Mouse (Mus musculus) forebrain, embryonic 10.5 days (tissue): Measurements from ENCODE around the gene Atg13. TPM values are rescaled to one million over a fixed set of nuclear protein-coding genes. Genes with fewer than 3 reads are reported as not detected.

Experiments
- DNase-seq: peaks from one replicate; pipeline ENCODE4 v3.0.0-alpha.2; 2017; ENCODE audit warnings: low spot score; ENCODE audit errors: extremely low spot score
- H3K27ac ChIP-seq: fragments of 300-500 bp; sonication (generic); 2 replicates; pipeline ENCODE4 v1.5.1; 2016; ENCODE audit warnings: mild to moderate bottlenecking
- H3K27me3 ChIP-seq: fragments of 300-500 bp; sonication (generic); 2 replicates; pipeline ENCODE4 v1.6.1; 2016; ENCODE audit warnings: mild to moderate bottlenecking; ENCODE audit not compliant: poor library complexity, severe bottlenecking
- H3K36me3 ChIP-seq: fragments of 300-500 bp; sonication (generic); replicated peaks from 2 replicates; pipeline ENCODE4 v1.6.1; 2016; ENCODE audit warnings: mild to moderate bottlenecking, moderate library complexity
- H3K4me1 ChIP-seq: fragments of 300-500 bp; sonication (generic); 2 replicates; pipeline ENCODE4 v1.6.1; 2016
- H3K4me3 ChIP-seq: fragments of 300-500 bp; sonication (generic); 2 replicates; pipeline ENCODE4 v1.5.1; 2016; ENCODE audit warnings: mild to moderate bottlenecking, moderate library complexity
- H3K9me3 ChIP-seq: fragments of 300-500 bp; sonication (generic); 2 replicates; pipeline ENCODE4 v1.6.1; 2016; ENCODE audit warnings: mild to moderate bottlenecking, moderate library complexity
- WGBS: fragments of 180-500 bp; shearing (Covaris S2); methylation state at CpG from one replicate; pipeline ENCODE4 v1.1.7; 2016; 5-methylcytosine and 5-hydroxymethylcytosine counted together
- polyA plus RNA-seq: library from polyadenylated mRNA; unstranded; fragments of >200 nt; fragmentation: Nextera tagmentation; extraction: Ambion mirVana; gene quantifications from 2 replicates; pipeline ENCODE4 v1.2.1, GENCODE M21; 2016

Gene Atg13
- polyA plus RNA-seq, 1 experiment from 2014 or later: 20.6 TPM

DNA sequence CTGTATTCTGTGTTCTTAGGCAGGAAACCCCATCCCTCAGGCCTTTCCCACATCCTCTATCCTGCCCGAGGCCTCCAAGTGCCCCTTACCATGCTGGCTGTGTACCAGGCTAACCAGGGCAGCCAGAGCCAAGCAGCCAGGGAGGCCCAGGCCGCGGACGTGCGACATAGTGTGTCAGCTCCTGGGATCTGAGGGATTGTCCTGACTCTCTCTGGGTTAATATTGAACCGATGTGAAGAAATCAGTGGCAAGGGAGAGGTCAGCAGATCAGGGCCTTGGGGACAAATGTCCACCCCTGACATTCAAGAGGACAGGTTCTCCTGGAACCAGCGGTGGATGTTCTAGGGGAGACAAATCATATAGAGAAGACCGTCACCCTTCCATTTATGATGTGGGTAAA is 74.1 kb downstream of the Atg13 start, which contains the start of gene F2:
F2 (minus strand) TSS at position 186 of the 400 bp plus-strand sequence.
- Histone ChIP-seq H3K9me3 (no peaks in the 10 kb centered on the region), H3K4me3 (no peak within 1 kb of the TSS), H3K27me3 (no peaks in the 10 kb centered on the region), H3K36me3 (no peaks in the 10 kb centered on the region), H3K27ac (no peak within 1 kb of the TSS), H3K4me1 (no peaks in the 10 kb centered on the region)
- 90% methylated on average over 8 of the region's 8 CpGs for WGBS
- DNase-seq: no peak

DNA sequence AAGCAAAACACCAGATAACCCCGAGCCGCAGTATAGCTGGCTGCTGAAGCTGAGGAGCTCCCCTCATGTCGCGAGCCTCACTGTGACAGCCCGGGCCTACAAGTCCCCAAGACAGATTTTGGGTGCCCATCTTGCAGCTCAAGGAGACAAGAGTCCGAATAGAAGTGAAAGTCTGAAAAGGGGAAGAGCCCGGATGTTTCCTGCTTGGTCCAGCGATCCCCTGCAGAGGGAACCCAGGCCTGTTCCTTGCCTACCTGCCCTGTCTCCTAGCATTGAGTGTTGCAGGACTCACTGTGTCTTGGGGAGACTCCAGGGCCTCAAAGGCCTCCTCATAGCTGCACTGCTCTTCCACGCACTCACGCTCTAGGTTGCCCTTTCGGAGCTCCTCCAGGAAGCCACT is 74.9 kb downstream of the Atg13 start:
- WGBS: 87% methylated on average over 11 of the region's 11 CpGs
- DNase-seq: no peak
- Histone ChIP-seq H3K27ac (no peak overlapping the region), H3K36me3 (no peaks in the 10 kb centered on the region), H3K9me3 (no peaks in the 10 kb centered on the region), H3K4me3 (no peak overlapping the region), H3K4me1 (no peaks in the 10 kb centered on the region), H3K27me3 (no peaks in the 10 kb centered on the region)

DNA sequence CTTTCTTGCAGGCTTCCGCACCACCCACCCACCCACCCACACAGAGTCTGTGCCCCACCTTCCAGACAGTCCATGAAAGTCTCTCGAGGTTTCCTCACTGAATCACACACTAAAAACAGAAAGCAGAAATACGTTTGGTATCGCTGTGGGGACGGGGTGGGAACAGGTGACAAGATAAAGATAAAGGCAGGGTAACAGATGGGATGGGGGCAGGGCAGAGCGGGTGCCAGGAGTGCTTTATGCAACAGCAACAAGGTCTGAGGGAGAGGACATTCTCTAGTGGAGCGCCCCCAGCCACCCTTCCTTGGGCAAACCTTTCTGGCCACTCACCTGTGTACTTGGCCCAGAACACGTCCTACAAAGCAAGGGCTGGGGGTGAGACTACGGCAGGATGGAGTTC is 75.5 kb downstream of the Atg13 start:
- H3K27ac ChIP-seq: no peak overlapping the region
- H3K36me3 ChIP-seq: no peaks in the 10 kb centered on the region
- no peaks in the 10 kb centered on the region for H3K9me3 ChIP-seq
- no peak overlapping the region for H3K4me3 ChIP-seq
- DNase-seq: no peak
- no peaks in the 10 kb centered on the region for H3K27me3 ChIP-seq
- H3K4me1 ChIP-seq: no peaks in the 10 kb centered on the region
- WGBS: 85% methylated on average over 9 of the region's 9 CpGs

DNA sequence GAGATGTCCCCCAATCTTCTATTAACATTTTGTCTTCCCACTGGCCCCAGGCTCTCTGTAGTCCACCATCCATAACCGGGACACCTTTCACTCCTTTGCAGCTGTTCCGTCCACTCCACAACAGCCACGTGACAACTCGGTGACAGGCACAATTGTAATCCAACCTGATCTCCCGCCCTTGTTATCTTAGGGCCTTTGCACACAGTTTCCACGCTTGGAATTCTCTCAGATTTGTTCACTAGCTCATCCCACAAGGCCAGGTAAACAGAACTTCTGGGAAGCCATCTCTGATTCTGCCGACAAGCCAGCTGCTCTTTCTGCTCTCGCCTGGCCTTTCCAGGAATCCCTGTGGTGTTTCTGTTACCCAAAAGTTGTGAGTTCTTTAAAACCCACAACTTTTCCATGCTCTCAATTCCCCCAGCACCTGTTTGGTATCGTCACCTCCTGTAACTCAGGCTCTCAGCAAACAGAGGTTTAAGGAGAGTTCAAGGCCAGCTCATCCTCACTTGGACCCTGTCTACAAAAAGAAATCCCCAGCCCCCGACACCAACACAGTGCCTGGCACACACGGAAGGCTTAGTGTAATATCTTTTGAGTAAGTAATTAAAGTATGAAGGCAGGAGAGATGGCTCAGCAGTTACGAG is 76.9 kb downstream of the Atg13 start:
- no peaks in the 10 kb centered on the region for H3K27me3 ChIP-seq
- no peak for DNase-seq
- WGBS: 84% methylated on average over 12 of the region's 12 CpGs
- no peaks in the 10 kb centered on the region for H3K4me1 ChIP-seq
- H3K36me3 ChIP-seq: no peaks in the 10 kb centered on the region
- H3K27ac ChIP-seq: no peak overlapping the region
- H3K4me3 ChIP-seq: no peak overlapping the region
- no peaks in the 10 kb centered on the region for H3K9me3 ChIP-seq

DNA sequence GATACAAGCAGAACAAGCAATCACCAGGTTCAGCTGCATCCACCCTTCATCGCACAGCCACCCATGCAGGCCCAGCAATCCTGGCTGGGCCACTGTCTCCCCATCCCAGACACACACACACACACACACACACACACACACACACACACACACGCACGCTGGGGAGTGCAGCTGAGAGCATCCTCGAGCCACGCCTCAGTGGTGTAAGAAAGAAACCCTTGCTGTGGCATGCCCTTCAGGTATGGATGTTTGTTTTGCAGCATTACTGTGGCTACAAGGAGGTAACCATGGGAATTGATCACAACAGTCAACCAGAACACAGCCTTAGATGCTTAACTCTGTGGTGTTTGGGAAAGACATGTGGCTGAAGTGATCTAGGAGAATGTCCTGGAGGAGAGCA is 78.1 kb downstream of the Atg13 start:
- Histone ChIP-seq H3K27me3 (no peaks in the 10 kb centered on the region), H3K4me1 (no peaks in the 10 kb centered on the region), H3K9me3 (no peaks in the 10 kb centered on the region), H3K4me3 (no peak overlapping the region), H3K36me3 (no peaks in the 10 kb centered on the region), H3K27ac (no peak overlapping the region)
- no peak for DNase-seq
- 89% methylated on average over 5 of the region's 5 CpGs for WGBS

DNA sequence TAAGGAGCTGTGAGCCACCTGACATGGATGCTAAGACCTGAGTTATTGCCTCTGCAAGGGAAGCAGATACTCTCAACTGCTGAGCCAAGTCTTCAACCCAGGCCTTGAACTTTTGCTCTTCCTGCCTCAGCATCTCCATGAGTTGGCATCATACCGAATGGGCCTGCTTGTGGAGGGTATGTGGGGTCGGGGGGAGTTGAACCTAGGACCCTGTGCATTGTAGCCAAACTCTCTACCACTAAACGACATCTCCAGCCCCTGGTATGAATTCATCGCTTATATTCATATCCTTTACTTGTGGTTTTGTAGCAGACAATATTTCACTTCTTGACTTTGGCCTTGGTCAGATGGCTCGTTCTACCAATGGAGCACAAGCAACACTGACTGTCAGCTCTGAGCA is 78.5 kb downstream of the Atg13 start:
- Histone ChIP-seq H3K4me1 (no peaks in the 10 kb centered on the region), H3K9me3 (no peaks in the 10 kb centered on the region), H3K27ac (no peak overlapping the region), H3K36me3 (no peaks in the 10 kb centered on the region), H3K4me3 (no peak overlapping the region), H3K27me3 (no peaks in the 10 kb centered on the region)
- DNase-seq: no peak
- 92% methylated on average over 5 of the region's 5 CpGs for WGBS

- WGBS: 94% methylated on average over 12 of the region's 12 CpGs
- Histone ChIP-seq H3K27me3 (no peaks in the 10 kb centered on the region), H3K27ac (no peak overlapping the region), H3K36me3 (no peaks in the 10 kb centered on the region), H3K4me3 (no peak overlapping the region), H3K9me3 (no peaks in the 10 kb centered on the region), H3K4me1 (no peaks in the 10 kb centered on the region)
- no peak for DNase-seq
These were observed 80.0 kb downstream of the Atg13 start for GRCm38 (mm10) chr2:91630384-91630783.

GRCm38 (mm10) chr2:91629682-91630081 is 80.7 kb downstream of the Atg13 start:
- WGBS: 88% methylated on average over 18 of the region's 18 CpGs
- Histone ChIP-seq H3K36me3 (peaks cover 2% of the 10 kb centered on the region), H3K9me3 (no peaks in the 10 kb centered on the region), H3K27ac (no peak overlapping the region), H3K4me1 (no peaks in the 10 kb centered on the region), H3K4me3 (no peak overlapping the region), H3K27me3 (no peaks in the 10 kb centered on the region)
- no peak for DNase-seq

DNA sequence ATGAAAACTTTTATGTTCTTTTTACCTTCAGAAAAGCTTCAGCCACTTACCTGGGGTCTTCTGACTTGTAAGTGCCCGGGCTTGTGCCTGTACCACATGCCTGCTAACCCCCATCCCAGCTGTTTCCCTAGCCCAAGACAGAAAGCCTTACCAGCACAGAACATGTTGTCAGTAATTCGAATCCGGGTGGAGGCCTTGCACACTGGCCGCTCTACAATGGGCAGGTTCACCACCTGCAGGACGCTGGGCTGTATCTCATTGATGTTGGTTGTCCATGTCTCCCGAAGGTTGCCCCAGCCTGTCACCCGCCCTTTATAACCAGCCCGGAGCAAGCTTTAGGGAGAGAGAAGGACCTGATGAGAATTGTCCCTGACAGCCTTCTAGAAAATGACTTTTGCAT is 82.2 kb downstream of the Atg13 start:
- no peaks in the 10 kb centered on the region for H3K27me3 ChIP-seq
- H3K4me1 ChIP-seq: no peaks in the 10 kb centered on the region
- DNase-seq: no peak
- H3K27ac ChIP-seq: no peak overlapping the region
- WGBS: 96% methylated on average over 8 of the region's 8 CpGs
- no peaks in the 10 kb centered on the region for H3K9me3 ChIP-seq
- H3K36me3 ChIP-seq: peaks cover 18% of the 10 kb centered on the region
- H3K4me3 ChIP-seq: no peak overlapping the region

- 78% methylated on average over 5 of the region's 5 CpGs for WGBS
- DNase-seq: no peak
- Histone ChIP-seq H3K4me1 (no peaks in the 10 kb centered on the region), H3K36me3 (peaks cover 24% of the 10 kb centered on the region), H3K27ac (no peak overlapping the region), H3K9me3 (no peaks in the 10 kb centered on the region), H3K27me3 (no peaks in the 10 kb centered on the region), H3K4me3 (no peak overlapping the region)
These were observed 82.9 kb downstream of the Atg13 start for GRCm38 (mm10) chr2:91627486-91627885.

Other genes with a start within 250 kb of the Atg13 start
- 150 and 154 TPM in 2 replicates for gene Ckap5, start 183.8 kb downstream of the Atg13 start, polyA plus RNA-seq
- gene F2, start 74.2 kb downstream of the Atg13 start, polyA plus RNA-seq: 0.06 TPM in 1 of 2 replicates, not detected in the other
- 10.1 and 11.6 TPM in 2 replicates for gene Zfp408, start 60.8 kb downstream of the Atg13 start, polyA plus RNA-seq
- 67.4 and 70.0 TPM in 2 replicates for gene Arhgap1, start 60.7 kb downstream of the Atg13 start, polyA plus RNA-seq
- 22.9 and 23.2 TPM in 2 replicates for gene Harbi1, start 276 bp upstream of the Atg13 start, polyA plus RNA-seq
- 21.5 and 23.2 TPM in 2 replicates for gene Ambra1, start 19.6 kb upstream of the Atg13 start, polyA plus RNA-seq
- gene Chrm4, start 216.7 kb upstream of the Atg13 start, polyA plus RNA-seq: 0.12 and 0.77 TPM in 2 replicates
- gene Mdk, start 221.7 kb upstream of the Atg13 start, polyA plus RNA-seq: 1,773 and 1,865 TPM in 2 replicates
- 0.44 and 0.52 TPM in 2 replicates for gene Gm9821, start 235.1 kb upstream of the Atg13 start, polyA plus RNA-seq